Mouse (Mus musculus): ENCODE measurements around the gene Cbs.
A peak's percentile ranks its signal among the peaks of the same experiment; 100 is the strongest.

Gene Cbs

GRCm38 (mm10) chr17:31590846-31591245 is 46.2 kb downstream of the Cbs start:
- DNase-seq (ENCODE audit: low spot score in 2 of 2) = no peak

- DNase-seq (ENCODE audit: low spot score in 2 of 2) = no peak
Observed at GRCm38 (mm10) chr17:31588726-31589125, 48.3 kb downstream of the Cbs start.

- DNase-seq (ENCODE audit: low spot score in 2 of 2) = no peak
Observed at GRCm38 (mm10) chr17:31588115-31588514, 48.9 kb downstream of the Cbs start.

- no peak for DNase-seq (ENCODE audit: low spot score in 2 of 2)
Observed at GRCm38 (mm10) chr17:31583781-31584180, 53.3 kb downstream of the Cbs start.

GRCm38 (mm10) chr17:31583185-31583584 is 53.9 kb downstream of the Cbs start:
- no peak for DNase-seq (ENCODE audit: low spot score in 2 of 2)

- no peak for DNase-seq (ENCODE audit: low spot score in 2 of 2)
Observed at GRCm38 (mm10) chr17:31580344-31580743, 56.7 kb downstream of the Cbs start.

DNA sequence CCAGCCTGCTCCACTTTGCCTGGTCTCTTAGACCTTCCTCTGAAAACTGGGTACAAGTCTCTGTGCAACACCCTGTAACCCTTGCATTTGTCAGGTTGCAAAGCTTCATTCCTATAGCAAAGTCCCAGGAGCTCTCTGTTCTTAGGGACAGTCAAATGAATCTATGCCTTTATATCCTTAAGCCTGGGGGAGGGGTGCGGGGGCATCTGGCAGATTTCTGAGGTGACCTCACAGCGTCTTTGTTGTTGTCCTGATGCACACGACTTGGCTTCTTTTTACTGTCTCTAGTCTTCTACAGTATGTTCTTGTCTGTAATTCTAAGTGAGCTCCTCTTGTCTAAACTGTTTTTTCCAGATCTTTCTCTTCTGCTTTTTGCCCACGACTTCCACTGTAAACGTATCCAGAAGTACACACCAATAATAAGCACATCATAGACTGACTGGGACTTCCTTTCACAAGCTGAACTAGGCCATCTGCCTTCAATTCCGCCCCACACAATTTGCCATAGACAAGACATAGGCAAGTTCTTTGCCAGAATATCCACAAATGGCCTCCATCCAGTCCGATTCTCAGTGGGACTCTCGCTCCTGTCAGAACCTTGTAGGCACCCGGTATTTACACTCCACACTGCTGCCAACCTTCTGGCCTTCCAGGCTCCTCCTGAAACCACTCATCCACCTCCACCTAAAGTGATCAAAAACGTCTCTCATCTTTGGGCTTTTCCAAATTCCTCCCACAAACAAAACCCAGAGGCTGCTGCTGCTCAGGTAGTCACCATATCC is 60.5 kb downstream of the Cbs start:
- no peak for DNase-seq (ENCODE audit: low spot score in 2 of 2)

GRCm38 (mm10) chr17:31574662-31575061 is 62.4 kb downstream of the Cbs start:
- DNase-seq (ENCODE audit: low spot score in 2 of 2) = no peak

GRCm38 (mm10) chr17:31571689-31572088 is 65.3 kb downstream of the Cbs start:
- no peak for DNase-seq (ENCODE audit: low spot score in 2 of 2)

GRCm38 (mm10) chr17:31570321-31570925 is 66.6 kb downstream of the Cbs start:
- no peak for DNase-seq (ENCODE audit: low spot score in 2 of 2)

GRCm38 (mm10) chr17:31569756-31570155 is 67.3 kb downstream of the Cbs start:
- no peak for DNase-seq (ENCODE audit: low spot score in 2 of 2)

DNA sequence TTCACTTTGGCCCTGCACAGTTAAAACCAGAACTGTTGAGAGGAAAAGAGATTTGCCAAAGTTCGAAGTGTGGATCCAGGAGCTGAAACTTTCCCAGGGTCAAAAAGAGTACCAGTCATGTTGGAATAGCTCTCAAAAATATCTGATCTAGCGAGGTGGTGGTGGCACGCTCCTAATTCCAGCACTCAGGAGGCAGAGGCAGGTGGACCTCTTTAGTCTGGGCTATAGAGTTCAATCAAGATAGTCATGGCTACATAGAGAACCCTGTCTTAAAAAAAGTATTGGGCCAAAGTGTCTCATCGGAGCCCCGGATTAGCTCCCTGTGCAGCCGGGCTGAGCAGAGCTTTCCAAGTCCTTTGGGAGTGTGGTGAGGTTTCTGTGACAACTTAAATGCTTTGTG is 70.8 kb downstream of the Cbs start:
- no peak for DNase-seq (ENCODE audit: low spot score in 2 of 2)

GRCm38 (mm10) chr17:31565141-31566056 is 71.6 kb downstream of the Cbs start:
- DNase-seq (ENCODE audit: low spot score in 2 of 2) = peak; percentile 22 to 46

DNA sequence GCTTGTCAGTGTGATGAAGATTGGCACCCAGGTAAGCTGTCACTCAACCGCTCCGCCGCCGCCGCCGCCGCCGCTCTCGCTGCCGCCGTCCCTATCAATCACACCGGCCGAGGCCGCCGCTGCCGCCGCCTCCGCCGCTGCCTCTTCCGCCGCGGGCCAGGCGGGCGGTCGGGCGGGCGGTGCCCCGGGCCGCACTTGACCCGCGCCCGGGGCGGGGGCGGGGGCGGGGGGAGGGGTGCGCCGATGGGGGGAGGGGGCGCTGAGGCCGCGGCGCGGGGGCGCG is 72.2 kb downstream of the Cbs start:
- no peak for DNase-seq (ENCODE audit: low spot score in 2 of 2)

DNA sequence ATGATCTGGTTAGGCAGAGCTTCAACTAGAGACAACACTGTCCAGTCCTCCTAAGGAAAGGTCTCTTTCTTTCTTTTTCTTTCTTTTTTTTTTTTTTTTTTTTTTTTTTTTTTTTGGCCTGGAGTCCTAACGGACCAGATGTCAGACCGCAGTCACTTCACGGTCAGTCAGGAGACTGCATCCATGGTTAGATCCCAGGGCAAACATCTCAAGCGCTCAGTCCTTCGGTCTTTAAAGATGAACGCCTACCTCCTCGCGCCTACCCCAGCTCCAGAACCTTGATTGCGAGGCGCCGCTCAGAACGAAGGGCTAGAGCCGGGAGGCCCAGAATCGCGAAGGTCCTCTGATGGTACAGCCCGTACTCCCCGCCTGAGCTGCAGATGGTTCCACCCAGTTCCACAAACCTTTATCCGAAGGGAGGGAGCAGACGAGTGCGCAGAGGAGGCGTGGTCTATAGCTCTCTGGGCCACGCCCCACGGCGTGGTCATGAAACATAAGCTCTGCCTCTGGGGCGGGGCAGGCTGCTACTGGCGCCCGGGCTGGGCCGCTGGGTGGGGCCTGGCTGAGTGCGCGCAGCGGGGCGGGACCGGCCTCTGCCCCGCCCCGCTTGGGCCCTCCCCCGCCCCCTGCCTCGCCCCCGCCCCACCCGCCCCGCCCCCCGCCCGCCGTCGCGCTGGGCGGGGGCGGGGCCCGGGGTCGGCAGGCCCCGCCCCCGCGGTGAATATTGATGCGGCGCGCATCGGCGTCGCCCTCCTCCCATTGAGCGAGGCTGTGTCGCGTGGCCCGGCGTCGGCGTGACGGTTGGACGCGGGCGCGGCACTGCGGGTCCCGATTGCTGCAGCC is 72.8 kb downstream of the Cbs start, which contains the start of gene Pknox1:
Gene Pknox1, plus strand, starts transcription at position 720 of the 843 bp plus-strand sequence.
- DNase-seq (ENCODE audit: low spot score in 2 of 2) = peak; percentile 94 to 97

GRCm38 (mm10) chr17:31563632-31564014 is 73.4 kb downstream of the Cbs start:
- no peak for DNase-seq (ENCODE audit: low spot score in 2 of 2)

- DNase-seq (ENCODE audit: low spot score in 2 of 2) = no peak
Observed at GRCm38 (mm10) chr17:31559021-31559789, 77.8 kb downstream of the Cbs start.
